Mouse (Mus musculus): ENCODE results near the gene Cybrd1. TPM values are rescaled to one million over a fixed set of nuclear protein-coding genes. Genes with fewer than 3 reads are reported as not detected.

The Cybrd1 gene
- polyA plus RNA-seq (2017; shearing (Covaris generic)): 0.52 TPM

GRCm38 (mm10) chr2:71117797-71118708 is at the start of gene Cybrd1:
Cybrd1 (plus strand) TSS chr2:71117923.

Other genes starting within 250 kb of the Cybrd1 start
- gene Dcaf17, start 62.6 kb upstream of the Cybrd1 start, polyA plus RNA-seq (2017; shearing (Covaris generic)): 43.8 TPM
- 30.3 TPM for gene Mettl8, start 62.3 kb upstream of the Cybrd1 start, polyA plus RNA-seq (2017; shearing (Covaris generic))
- gene Dync1i2, start 93.8 kb downstream of the Cybrd1 start, polyA plus RNA-seq (2017; shearing (Covaris generic)): 46.2 TPM
- gene Slc25a12, start 249.8 kb downstream of the Cybrd1 start, polyA plus RNA-seq (2017; shearing (Covaris generic)): 114 TPM

Data from CD4-positive, CD25-positive, alpha-beta regulatory T cell, adult 9 weeks (primary cell).